In the genomic region with DNA sequence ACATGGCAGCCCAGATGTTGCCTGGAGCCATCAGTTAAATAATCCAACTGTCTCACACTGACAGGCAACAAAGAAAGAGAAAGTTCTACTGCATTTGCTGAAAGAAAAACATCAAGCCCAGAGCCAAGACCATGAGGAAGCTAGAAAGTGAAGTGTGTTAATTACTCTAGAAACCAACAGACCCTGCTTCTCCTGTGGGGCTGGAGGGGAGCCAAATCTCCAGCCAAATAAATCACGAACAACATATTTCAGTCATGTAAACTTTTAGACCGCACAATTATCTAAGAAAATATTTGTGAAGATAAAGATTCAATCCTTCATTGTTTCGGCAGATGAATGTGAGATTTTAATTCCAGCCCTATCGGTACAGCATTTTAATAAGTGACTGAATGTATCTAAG, we compare ENCODE assay signal across 14 mouse cellular contexts.
DNase-seq lines count a peak whose midpoint lies in the region; ATAC-seq lines count a peak whose summit lies in the region.
"Had no signal": no experiment of that assay in that cellular context is flagged by ENCODE, and none has a peak within 500 bp of the region (broad histone marks: within the 10 kb centered on the region; RNA-seq: fewer than 3 reads in every experiment).

No protein-coding gene starts in this region.

- no peaks in the 10 kb centered on the region for H3K9me3 ChIP-seq in heart, embryonic 15.5 days (replicated peaks)
- H3K9me3 ChIP-seq in heart, embryonic 11.5 days (replicated peaks; ENCODE audit: control insufficient read depth, low read length) = no peaks in the 10 kb centered on the region
- H3K9me3 ChIP-seq in embryonic facial prominence, embryonic 15.5 days (replicated peaks) = no peaks in the 10 kb centered on the region
- H3K9me3 ChIP-seq in limb, embryonic 15.5 days = no peaks in the 10 kb centered on the region
- H3K9me3 ChIP-seq: embryonic facial prominence, embryonic 12.5 days; forebrain, embryonic 13.5 days had no signal

- no peaks in the 10 kb centered on the region for H3K36me3 ChIP-seq in heart, embryonic 15.5 days
- H3K36me3 ChIP-seq in heart, embryonic 11.5 days (ENCODE audit: control insufficient read depth, insufficient read depth, low read length) = no peaks in the 10 kb centered on the region
- H3K36me3 ChIP-seq in embryonic facial prominence, embryonic 15.5 days = no peaks in the 10 kb centered on the region
- no peaks in the 10 kb centered on the region for H3K36me3 ChIP-seq in limb, embryonic 15.5 days
- H3K36me3 ChIP-seq: embryonic facial prominence, embryonic 12.5 days had no signal

- peak; percentile 27 for DNase-seq in left cerebral cortex, postnatal 4 days
- DNase-seq in left cerebral cortex, postnatal 10 days (ENCODE audit: extremely low spot score in 1 of 2, low spot score in 2 of 2) = no peak
- no peak for DNase-seq in right cerebral cortex, postnatal 10 days (ENCODE audit: low spot score in 2 of 2)
- DNase-seq: cerebellum, adult 9-11 months; lung, postnatal 36 days; midbrain, embryonic 14.5 days had no signal

- H3K4me3 ChIP-seq in heart, embryonic 15.5 days = no peak overlapping the region
- H3K4me3 ChIP-seq in heart, embryonic 11.5 days (ENCODE audit: low read depth, low read length) = no peak overlapping the region
- no peak overlapping the region for H3K4me3 ChIP-seq in embryonic facial prominence, embryonic 15.5 days (replicated peaks)
- H3K4me3 ChIP-seq in limb, embryonic 15.5 days = no peak overlapping the region
- H3K4me3 ChIP-seq: embryonic facial prominence, embryonic 12.5 days; forebrain, embryonic 13.5 days; layer of hippocampus, adult 2 months had no signal

- intact Hi-C loops in left cerebral cortex, postnatal 4 days (cut with DNase I) = no loop called here
- intact Hi-C loops in left cerebral cortex, postnatal 10 days (cut with DNase I) = no loop called here

- 57% methylated on average over 4 of the region's 4 CpGs for WGBS in heart, embryonic 15.5 days
- WGBS in heart, embryonic 11.5 days (ENCODE audit: insufficient replicate concordance) = 69% methylated on average over 4 of the region's 4 CpGs
- 32% methylated on average over 4 of the region's 4 CpGs for WGBS in embryonic facial prominence, embryonic 15.5 days
- 13% methylated on average over 4 of the region's 4 CpGs for WGBS in limb, embryonic 15.5 days

- no peak overlapping the region for H3K9ac ChIP-seq in heart, embryonic 15.5 days
- H3K9ac ChIP-seq in heart, embryonic 11.5 days (ENCODE audit: low read depth, low read length) = no peak overlapping the region
- no peak overlapping the region for H3K9ac ChIP-seq in embryonic facial prominence, embryonic 15.5 days
- no peak overlapping the region for H3K9ac ChIP-seq in limb, embryonic 15.5 days
- H3K9ac ChIP-seq: embryonic facial prominence, embryonic 12.5 days; forebrain, embryonic 13.5 days; liver, embryonic 14.5 days had no signal

- peak overlapping the region; percentile 17; the same call in 1 of the 2 replicates for H3K27ac ChIP-seq in heart, embryonic 15.5 days
- H3K27ac ChIP-seq in heart, embryonic 11.5 days (ENCODE audit: low read depth, low read length) = no peak overlapping the region
- peak overlapping the region; percentile 49; the same call in 1 of the 2 replicates for H3K27ac ChIP-seq in embryonic facial prominence, embryonic 15.5 days (replicated peaks)
- no peak overlapping the region for H3K27ac ChIP-seq in limb, embryonic 15.5 days
- H3K27ac ChIP-seq: embryonic facial prominence, embryonic 12.5 days; forebrain, embryonic 13.5 days; layer of hippocampus, adult 2 months; liver, embryonic 14.5 days had no signal

- ATAC-seq in heart, embryonic 15.5 days (replicated peaks; ENCODE audit: insufficient number of reproducible peaks, insufficient read depth, low FRiP score, low read depth) = no peak
- no peak for ATAC-seq in heart, embryonic 11.5 days (replicated peaks; ENCODE audit: insufficient number of reproducible peaks, low FRiP score, low TSS enrichment)
- no peak for ATAC-seq in embryonic facial prominence, embryonic 15.5 days (ENCODE audit: insufficient number of reproducible peaks, low FRiP score, low TSS enrichment, low read depth)
- ATAC-seq in limb, embryonic 15.5 days (ENCODE audit: insufficient number of reproducible peaks, low FRiP score, low TSS enrichment, low read depth) = no peak
- ATAC-seq: forebrain, embryonic 13.5 days had no signal

- H3K27me3 ChIP-seq in heart, embryonic 15.5 days = no peaks in the 10 kb centered on the region
- no peaks in the 10 kb centered on the region for H3K27me3 ChIP-seq in heart, embryonic 11.5 days (ENCODE audit: control insufficient read depth, insufficient read depth, low read length)
- H3K27me3 ChIP-seq in embryonic facial prominence, embryonic 15.5 days = no peaks in the 10 kb centered on the region
- peaks cover 2% of the 10 kb centered on the region; the same call in 1 of the 2 replicates for H3K27me3 ChIP-seq in limb, embryonic 15.5 days
- H3K27me3 ChIP-seq: embryonic facial prominence, embryonic 12.5 days; forebrain, embryonic 13.5 days had no signal

- no peaks in the 10 kb centered on the region for H3K4me1 ChIP-seq in heart, embryonic 15.5 days (replicated peaks)
- H3K4me1 ChIP-seq in heart, embryonic 11.5 days (ENCODE audit: control insufficient read depth, insufficient read depth, low read length) = no peaks in the 10 kb centered on the region
- peaks cover 10% of the 10 kb centered on the region; the same call in 1 of the 2 replicates for H3K4me1 ChIP-seq in embryonic facial prominence, embryonic 15.5 days
- H3K4me1 ChIP-seq in limb, embryonic 15.5 days = peaks cover 16% of the 10 kb centered on the region

- H3K4me2 ChIP-seq in heart, embryonic 15.5 days = no peak overlapping the region
- no peak overlapping the region for H3K4me2 ChIP-seq in heart, embryonic 11.5 days
- H3K4me2 ChIP-seq in embryonic facial prominence, embryonic 15.5 days (replicated peaks) = no peak overlapping the region
- H3K4me2 ChIP-seq in limb, embryonic 15.5 days = peak overlapping the region; percentile 14; the same call in 1 of the 2 replicates
- H3K4me2 ChIP-seq: embryonic facial prominence, embryonic 12.5 days; forebrain, embryonic 13.5 days had no signal

Comparison
In these comparisons a context has a peak if more than half of its experiments do, and no peak if none do; other contexts are left out.
1. H3K27ac ChIP-seq: peak in heart, embryonic 15.5 days (single experiment) and embryonic facial prominence, embryonic 15.5 days (single experiment); none in heart, embryonic 11.5 days (single experiment) and limb, embryonic 15.5 days (single experiment).